Mouse (Mus musculus) gastrocnemius, postnatal 4 days (tissue): Measurements from ENCODE around the gene Snap25. TPM values are rescaled to one million over a fixed set of nuclear protein-coding genes. Genes with fewer than 3 reads are reported as not detected.

Experiments used
- DNase-seq, 2 experiments: peaks; one replicate each; pipeline ENCODE4 v3.0.0; 2021 to 2022; ENCODE audit warnings: low spot score in 2 of 2, mixed read lengths in 2 of 2
- long read RNA-seq, 2 experiments: library from polyadenylated mRNA; stranded (forward); transcript quantifications; one replicate each; pipeline ENCODE4 v2.0.0; 2021
- total RNA-seq, 2 experiments: library from RNA; stranded (reverse); gene quantifications; 2 replicates each; pipeline ENCODE4 v1.2.3; 2021

The Snap25 gene
- under 1 TPM in 1 of 2 experiments, not detected in 1; 0.15 TPM for total RNA-seq
- long read RNA-seq, experiment 1: 0 reads
- long read RNA-seq, experiment 2: 0 reads

DNA sequence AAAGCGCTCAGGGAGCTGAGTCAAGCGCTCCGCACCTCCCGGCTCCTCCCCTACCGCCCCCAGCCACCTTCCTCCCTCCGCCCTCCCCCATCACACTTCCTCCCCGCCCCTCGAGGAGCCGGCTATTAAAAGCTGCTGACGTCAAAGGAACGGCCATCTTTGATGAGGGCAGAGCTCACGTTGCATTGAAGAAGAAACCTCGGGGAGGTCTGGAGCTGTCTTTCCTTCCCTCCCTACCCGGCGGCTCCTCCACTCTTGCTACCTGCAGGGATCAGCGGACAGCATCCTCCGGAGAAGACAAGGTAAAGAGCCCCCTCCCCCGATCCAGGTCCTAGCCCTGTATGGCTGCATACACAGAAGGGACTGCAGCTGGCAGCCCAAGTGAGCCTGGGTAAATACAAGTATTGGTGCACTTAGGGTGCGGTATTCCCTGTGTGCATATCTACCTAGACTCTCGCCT is at the start of gene Snap25:
Snap25 (plus strand) TSS at position 155 of the 460 bp plus-strand sequence.
- no peak for DNase-seq

GRCm38 (mm10) chr2:136666951-136667350 is 46.3 kb upstream of the Snap25 start:
- no peak for DNase-seq

GRCm38 (mm10) chr2:136669183-136669582 is 44.1 kb upstream of the Snap25 start:
- no peak for DNase-seq

DNA sequence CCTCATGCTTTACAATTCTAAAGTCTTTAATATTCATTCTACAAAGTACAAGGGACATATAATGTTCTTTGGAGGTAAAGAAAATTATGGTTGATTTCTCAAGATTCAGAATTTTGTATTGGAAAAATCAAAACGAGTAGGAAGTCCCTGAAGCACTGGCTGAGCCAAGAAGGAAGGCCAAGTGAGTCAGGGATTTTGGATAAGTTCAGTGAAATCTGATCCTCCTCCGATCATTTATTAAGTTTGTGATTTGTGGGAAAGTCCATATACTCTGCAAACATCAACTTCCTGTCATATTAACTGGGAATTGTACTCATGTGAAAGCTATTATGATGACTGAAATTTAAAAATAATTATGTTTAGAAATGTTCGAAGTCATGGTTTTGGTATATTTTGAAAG is 43.6 kb upstream of the Snap25 start:
- no peak for DNase-seq

DNA sequence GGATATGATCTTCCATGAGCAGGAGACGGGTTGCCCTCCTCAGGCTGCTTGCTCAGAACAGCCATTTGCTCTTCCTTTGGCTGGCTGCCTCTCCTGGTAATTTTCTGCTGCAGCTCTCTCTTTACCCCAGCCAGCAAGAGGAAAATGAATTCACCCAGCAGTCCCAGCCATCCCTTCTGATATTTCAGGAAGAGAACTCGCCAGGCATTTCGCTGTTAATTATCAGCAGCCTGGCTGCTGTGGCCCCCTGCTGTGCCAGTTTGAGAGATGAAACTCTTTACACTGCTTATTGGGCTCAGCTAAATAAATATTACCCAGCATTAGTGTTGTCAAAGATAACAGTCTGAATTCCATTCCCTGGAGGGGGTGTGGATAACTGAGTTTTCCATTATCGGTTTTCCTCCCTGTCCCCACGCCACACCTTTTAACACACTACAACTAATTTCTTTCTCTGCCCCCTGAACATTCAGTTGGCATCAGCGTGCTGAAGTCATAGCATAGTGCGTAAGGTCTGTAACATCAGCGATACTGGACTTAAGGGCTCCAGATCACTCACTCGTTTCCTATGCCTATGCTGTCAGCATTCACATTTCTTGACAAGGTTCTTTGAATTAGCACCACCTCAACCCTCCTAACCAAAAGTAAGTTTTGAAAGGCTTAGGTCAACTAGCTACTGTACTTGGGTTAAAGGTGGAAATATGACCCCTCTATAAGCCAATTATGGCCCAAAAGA is 42.5 kb upstream of the Snap25 start:
- DNase-seq: no peak

DNA sequence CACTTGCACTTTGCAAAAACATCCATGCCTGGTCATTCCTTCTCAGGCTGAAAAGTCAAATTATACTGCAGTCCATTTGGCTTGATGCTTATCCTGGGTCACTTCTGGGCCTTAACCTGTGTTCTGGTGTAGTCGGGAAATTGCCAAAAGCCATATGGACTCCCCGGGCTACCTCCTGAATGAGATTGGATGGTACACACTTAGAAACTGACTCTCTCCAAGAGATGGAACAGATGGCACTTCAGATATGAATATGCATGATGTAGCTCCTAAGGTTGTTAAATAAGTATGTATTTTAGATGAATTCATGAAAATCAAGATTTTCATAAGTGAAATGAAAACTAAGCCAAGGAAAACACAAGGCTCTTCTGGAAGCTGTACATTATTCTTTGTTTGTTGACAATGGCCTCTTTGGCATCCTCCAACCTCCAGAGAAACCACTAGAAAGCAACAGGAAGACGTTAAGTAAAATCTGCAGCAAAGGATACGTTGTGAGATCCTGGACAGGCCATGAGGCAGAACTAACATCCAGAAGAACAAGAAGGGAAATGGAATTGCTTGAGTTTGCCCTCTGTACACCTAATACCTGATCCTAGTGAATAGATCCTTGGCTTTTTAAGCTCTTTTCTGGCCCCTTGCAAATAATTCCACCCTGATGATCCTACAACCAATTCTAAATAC is 39.0 kb upstream of the Snap25 start:
- no peak for DNase-seq

DNA sequence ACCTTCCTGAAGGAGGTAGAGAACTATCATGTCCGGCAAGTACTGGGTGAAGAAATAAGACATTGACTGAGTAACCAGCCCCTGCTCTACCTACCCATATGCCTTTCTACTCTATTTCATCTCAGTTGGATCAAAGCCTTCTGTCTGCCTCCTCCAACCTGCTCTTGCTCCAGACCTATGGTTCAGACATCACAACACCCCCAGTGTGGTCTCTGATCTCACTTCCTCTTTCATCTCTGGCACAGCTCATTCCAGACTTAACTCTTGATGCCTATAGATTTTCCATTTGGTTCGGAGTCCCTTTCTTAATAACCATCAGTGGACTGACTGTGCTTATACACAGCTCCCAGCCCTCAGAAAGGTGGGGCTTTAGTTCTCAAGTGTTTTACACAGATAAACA is 37.1 kb upstream of the Snap25 start:
- DNase-seq: no peak

DNA sequence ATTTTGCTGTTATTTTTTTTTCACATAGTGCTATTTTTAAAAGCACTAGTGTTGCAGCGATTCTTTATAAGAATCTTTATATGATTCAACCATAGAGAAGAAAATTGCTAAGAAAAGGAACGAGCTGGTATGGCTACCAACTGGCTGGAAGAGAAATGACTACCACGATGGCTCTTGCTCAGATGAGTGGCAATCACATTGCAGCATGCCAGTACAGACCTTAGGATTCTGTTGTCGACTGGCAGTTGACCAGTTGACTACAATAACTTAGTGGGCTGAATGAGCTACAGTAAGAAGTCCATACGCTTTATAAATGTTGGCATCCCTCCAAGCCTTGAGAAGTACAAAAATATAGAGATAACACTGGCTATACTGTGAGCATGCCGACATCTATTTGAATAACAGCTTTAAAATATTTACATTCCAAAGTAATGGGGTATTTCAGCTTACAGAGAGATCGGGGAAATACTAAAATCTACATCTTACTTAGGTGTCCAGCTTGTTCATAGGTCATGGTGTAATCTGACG is 36.3 kb upstream of the Snap25 start:
- no peak for DNase-seq

- DNase-seq: peak; percentile 61 to 74
These were observed 34.7 kb upstream of the Snap25 start for GRCm38 (mm10) chr2:136678321-136679161.

- peak; percentile 46 to 71 for DNase-seq
These were observed 33.7 kb upstream of the Snap25 start for GRCm38 (mm10) chr2:136679280-136680221.

DNA sequence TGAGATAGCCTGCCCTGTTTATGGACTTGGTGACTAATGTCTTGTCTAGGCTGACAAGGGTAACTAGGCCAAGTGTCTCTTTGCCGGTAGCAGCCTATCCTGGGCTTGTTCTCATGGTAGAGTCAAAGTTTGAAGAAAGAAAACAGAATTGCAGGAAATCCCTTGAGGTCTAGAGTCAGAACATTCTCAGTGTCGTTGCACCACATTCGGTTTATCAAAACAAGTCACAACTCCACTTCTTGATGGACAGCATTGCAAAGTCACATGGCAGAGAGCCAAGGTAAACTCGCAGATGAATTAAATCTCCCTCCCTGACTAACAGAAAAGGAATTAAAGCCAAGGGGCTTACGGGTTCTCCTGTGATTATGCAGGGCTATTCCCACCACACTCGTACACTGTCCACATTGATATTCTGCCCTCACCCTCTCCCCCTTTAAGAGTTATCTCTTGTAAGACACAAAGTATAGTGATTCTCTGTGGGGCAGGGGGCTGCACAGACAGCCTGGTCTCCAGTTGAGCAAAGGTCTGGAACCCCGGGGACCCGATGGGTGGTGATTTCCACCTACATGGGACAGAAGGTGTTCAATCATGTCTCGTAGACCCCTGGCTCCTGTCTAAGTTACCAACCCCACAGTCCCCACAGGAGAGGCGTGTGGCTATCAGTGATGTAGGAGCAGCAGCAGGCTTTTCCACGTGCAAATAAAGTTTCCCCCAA is 30.9 kb upstream of the Snap25 start:
- no peak for DNase-seq

DNA sequence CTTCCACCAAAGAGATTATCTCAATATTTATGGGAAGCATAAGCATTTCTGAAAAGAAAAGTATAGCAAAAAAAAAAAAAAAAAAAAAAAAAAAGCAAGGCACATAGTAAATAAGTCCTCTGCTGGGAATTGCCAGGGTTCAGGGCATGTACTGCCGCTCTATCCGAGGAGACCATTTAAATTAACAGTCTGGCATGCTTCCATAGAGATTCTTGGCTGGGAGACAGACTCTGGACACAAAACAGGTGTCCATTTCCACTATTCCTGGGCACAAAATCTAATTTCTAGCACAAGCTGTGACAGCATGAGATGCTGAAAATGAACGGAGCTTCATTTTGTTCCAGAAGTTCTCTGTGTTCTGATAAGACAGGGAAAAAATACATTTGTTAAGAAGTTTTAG is 27.1 kb upstream of the Snap25 start:
- no peak for DNase-seq

DNA sequence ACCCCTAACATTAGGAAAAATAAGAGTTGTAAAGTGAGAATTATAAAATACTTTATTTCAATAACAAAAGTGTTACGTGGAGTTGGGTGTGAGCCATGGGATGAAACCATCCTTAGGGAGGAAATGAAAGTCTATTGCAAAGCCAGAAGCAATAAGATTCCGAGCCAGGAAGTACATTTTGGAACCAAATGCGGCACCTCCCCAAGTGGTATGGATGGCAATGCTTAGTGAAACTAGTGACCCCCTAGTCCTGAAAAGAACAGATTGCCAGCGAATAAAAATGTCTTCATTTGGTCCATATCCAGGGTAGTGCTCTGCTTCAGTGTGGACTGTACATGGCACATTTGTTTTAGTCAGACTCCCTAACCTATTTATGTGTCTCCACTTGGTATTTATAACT is 25.9 kb upstream of the Snap25 start:
- DNase-seq: no peak

GRCm38 (mm10) chr2:136689476-136689875 is 23.8 kb upstream of the Snap25 start:
- no peak for DNase-seq

- no peak for DNase-seq
These were observed 21.6 kb upstream of the Snap25 start for GRCm38 (mm10) chr2:136691681-136692080.

DNA sequence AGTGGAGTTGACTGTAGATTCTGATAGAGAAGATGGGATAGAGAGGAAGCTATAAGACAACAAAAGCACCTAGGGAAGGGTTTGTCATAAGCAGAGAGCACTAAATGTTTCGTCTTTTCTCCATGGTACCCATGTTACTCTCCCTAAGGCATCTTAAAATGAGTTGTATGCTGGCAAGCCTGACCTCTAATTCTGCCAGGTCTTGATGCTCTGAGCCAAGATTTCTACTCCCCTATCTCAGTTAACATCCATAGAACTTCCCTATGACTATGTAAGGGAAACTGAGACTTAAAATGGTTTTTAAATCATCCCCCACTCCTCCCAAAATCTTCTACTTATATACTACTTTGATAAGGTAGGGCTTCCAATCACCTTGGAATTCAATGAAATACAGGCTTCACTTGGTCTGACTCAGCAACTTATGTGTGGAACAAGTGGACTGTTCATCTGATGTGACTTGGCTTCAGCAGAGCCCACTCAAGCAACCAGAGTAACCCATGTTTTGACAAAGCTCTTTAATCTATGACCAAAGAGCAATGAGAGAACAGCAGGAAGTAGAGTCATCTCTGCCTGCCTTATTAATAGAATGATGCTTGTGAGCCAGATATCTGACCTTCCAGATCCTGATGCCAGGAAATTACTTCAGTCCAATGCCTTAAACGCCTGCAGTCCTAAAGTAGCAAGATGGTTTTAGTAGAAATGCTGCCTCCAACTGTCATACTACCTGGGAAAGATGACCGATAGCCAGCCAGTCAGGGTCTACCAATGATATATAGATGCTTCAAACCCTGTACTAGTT is 13.6 kb upstream of the Snap25 start:
- no peak for DNase-seq

- DNase-seq: no peak
These were observed 9.9 kb upstream of the Snap25 start for GRCm38 (mm10) chr2:136703376-136703775.

DNA sequence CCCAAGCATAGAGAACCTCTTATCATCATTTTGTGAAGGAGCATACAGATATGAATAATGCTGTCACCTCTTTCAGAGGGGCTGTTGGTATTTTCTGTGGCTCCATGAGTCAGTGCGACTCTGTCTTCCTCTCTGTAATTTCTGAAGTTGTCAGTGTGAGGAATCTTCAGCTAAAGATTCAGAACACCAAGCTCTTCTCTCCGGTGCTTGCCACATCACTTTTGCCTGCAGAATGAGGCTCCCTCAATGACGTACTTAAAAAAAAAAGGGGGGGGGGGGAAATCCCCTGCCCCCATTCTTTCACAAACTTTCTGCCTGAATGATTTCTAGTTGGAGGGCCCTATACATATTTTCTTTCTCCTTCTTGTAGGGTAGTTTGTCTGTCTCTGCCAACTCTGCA is 2.1 kb upstream of the Snap25 start:
- no peak for DNase-seq
